ENCODE assay signal across 8 mouse cellular contexts in genomic region chr11:6292988-6293349, GRCm38 (mm10). TPM values are rescaled to one million over a fixed set of nuclear protein-coding genes. Genes with fewer than 3 reads are reported as not detected.
A peak's percentile ranks its signal among the peaks of the same experiment; 100 is the strongest.
DNase-seq lines count a peak whose midpoint lies in the region; ATAC-seq and TF ChIP-seq lines count a peak whose summit lies in the region.

No protein-coding gene starts in this region.

- peaks cover 0 to 17% of the 10 kb centered on the region in 2 experiments; a peak in 3 of 4 replicates for H3K4me1 ChIP-seq in heart, embryonic 14.5 days (ENCODE audit: control insufficient read depth in 2 of 2, insufficient read depth in 2 of 2, low read length in 2 of 2)
- H3K4me1 ChIP-seq in MEL (ENCODE audit: control insufficient read depth in 1 of 2, insufficient read depth in 2 of 2, low read length in 2 of 2) = peaks cover 18 to 20% of the 10 kb centered on the region in 2 experiments
- H3K4me1 ChIP-seq in hindbrain, embryonic 12.5 days = peaks cover 10% of the 10 kb centered on the region
- H3K4me1 ChIP-seq in midbrain, embryonic 10.5 days = peaks cover 13% of the 10 kb centered on the region

- no peak for TF ChIP-seq EP300 in MEL (IDR thresholded peaks at IDR 0.05; ENCODE audit: low read depth in 1 of 2, low read length in 2 of 2)

- TF ChIP-seq POLR2A in MEL (IDR thresholded peaks at IDR 0.05; ENCODE audit: control insufficient read depth in 1 of 2, insufficient read depth in 1 of 2, low read depth in 1 of 2, low read length in 2 of 2, poor library complexity in 1 of 2) = no peak

- DNase-seq in heart, adult 9 months (ENCODE audit: low spot score in 2 of 2) = no peak
- DNase-seq in MEL (ENCODE audit: low read depth, low spot score) = peak; percentile 25
- DNase-seq in midbrain, embryonic 10.5 days (ENCODE audit: low spot score) = no peak
- no peak for DNase-seq in ovary, postnatal 10 days (ENCODE audit: low spot score)
- no peak for DNase-seq in left cerebral cortex, postnatal 14 days (ENCODE audit: low spot score in 2 of 2)
- no peak for DNase-seq in thymus, postnatal 25 days

- no peaks in the 10 kb centered on the region for H3K9me3 ChIP-seq in heart, embryonic 14.5 days (ENCODE audit: control insufficient read depth, low read length)
- H3K9me3 ChIP-seq in MEL (replicated peaks; ENCODE audit: insufficient read depth, low read length) = no peaks in the 10 kb centered on the region
- no peaks in the 10 kb centered on the region for H3K9me3 ChIP-seq in hindbrain, embryonic 12.5 days (replicated peaks)
- no peaks in the 10 kb centered on the region for H3K9me3 ChIP-seq in midbrain, embryonic 10.5 days (replicated peaks)

- peak overlapping the region; percentile 97 to 98 for H3K27ac ChIP-seq in heart, embryonic 14.5 days (replicated peaks in 1 of 2; ENCODE audit: control insufficient read depth in 1 of 2, insufficient read depth in 1 of 2, low read depth in 2 of 2, low read length in 2 of 2)
- peak overlapping the region; percentile 55; the same call in 1 of the 2 replicates for H3K27ac ChIP-seq in MEL (ENCODE audit: control insufficient read depth, low read depth, low read length)
- no peak overlapping the region for H3K27ac ChIP-seq in hindbrain, embryonic 12.5 days
- H3K27ac ChIP-seq in midbrain, embryonic 10.5 days (replicated peaks) = no peak overlapping the region

- peaks cover 36% of the 10 kb centered on the region for H3K79me2 ChIP-seq in MEL (ENCODE audit: control insufficient read depth, insufficient read depth, low read length, poor library complexity)

- H3K4me3 ChIP-seq in heart, embryonic 14.5 days (ENCODE audit: control insufficient read depth in 1 of 2, insufficient read depth in 1 of 2, low read depth in 1 of 2, low read length in 2 of 2) = peak overlapping the region; percentile 61 to 78; a peak in 3 of 4 replicates
- peak overlapping the region; percentile 82 to 85 for H3K4me3 ChIP-seq in MEL (ENCODE audit: control insufficient read depth in 1 of 2, insufficient read depth in 1 of 2, low read depth in 2 of 2, low read length in 2 of 2)
- peak overlapping the region; percentile 83 for H3K4me3 ChIP-seq in hindbrain, embryonic 12.5 days
- H3K4me3 ChIP-seq in midbrain, embryonic 10.5 days = peak overlapping the region; percentile 74

- intact Hi-C loops in left cerebral cortex, postnatal 14 days (cut with DNase I) = no loop called here

- H3K36me3 ChIP-seq in heart, embryonic 14.5 days (ENCODE audit: control insufficient read depth, insufficient read depth, low read length) = peaks cover 12% of the 10 kb centered on the region
- peaks cover 12 to 39% of the 10 kb centered on the region in 2 experiments for H3K36me3 ChIP-seq in MEL (ENCODE audit: control insufficient read depth in 1 of 2, insufficient read depth in 2 of 2, low read length in 2 of 2)
- H3K36me3 ChIP-seq in hindbrain, embryonic 12.5 days = peaks cover 12% of the 10 kb centered on the region
- peaks cover 15% of the 10 kb centered on the region for H3K36me3 ChIP-seq in midbrain, embryonic 10.5 days

- WGBS in heart, embryonic 14.5 days = 88% methylated on average over 4 of the region's 4 CpGs
- 97% methylated on average over 4 of the region's 4 CpGs for WGBS in hindbrain, embryonic 12.5 days
- 96% methylated on average over 4 of the region's 4 CpGs for WGBS in midbrain, embryonic 10.5 days

- peak overlapping the region; percentile 69 for H3K4me2 ChIP-seq in heart, embryonic 14.5 days (ENCODE audit: low read length)
- H3K4me2 ChIP-seq in hindbrain, embryonic 12.5 days (replicated peaks) = peak overlapping the region; percentile 85

- TF ChIP-seq RAD21 in MEL (IDR thresholded peaks at IDR 0.05; ENCODE audit: low read depth, low read length) = no peak

- no peaks in the 10 kb centered on the region for H3K27me3 ChIP-seq in heart, embryonic 14.5 days (ENCODE audit: control insufficient read depth, insufficient read depth, low read length)
- no peaks in the 10 kb centered on the region for H3K27me3 ChIP-seq in MEL (ENCODE audit: control insufficient read depth in 1 of 2, insufficient read depth in 2 of 2, low read length in 2 of 2)
- no peaks in the 10 kb centered on the region for H3K27me3 ChIP-seq in hindbrain, embryonic 12.5 days
- peaks cover 10% of the 10 kb centered on the region for H3K27me3 ChIP-seq in midbrain, embryonic 10.5 days (ENCODE audit: low read depth, poor library complexity, severe bottlenecking)

- peak overlapping the region; percentile 87; the same call in 1 of the 2 replicates for H3K9ac ChIP-seq in heart, embryonic 14.5 days (ENCODE audit: low read length)
- H3K9ac ChIP-seq in MEL (ENCODE audit: control insufficient read depth, low read depth, low read length, poor library complexity, severe bottlenecking) = peak overlapping the region; percentile 49
- H3K9ac ChIP-seq in hindbrain, embryonic 12.5 days = no peak overlapping the region

- no peak for TF ChIP-seq CTCF in MEL (IDR thresholded peaks at IDR 0.05 in 2 of 3, conservative IDR thresholded peaks at IDR 0.05 in 1 of 3; ENCODE audit: control insufficient read depth in 1 of 3, insufficient read depth in 1 of 3, low read depth in 2 of 3, low read length in 3 of 3, poor library complexity in 1 of 3, severe bottlenecking in 1 of 3)

- no peak for ATAC-seq in heart, embryonic 14.5 days (ENCODE audit: insufficient number of reproducible peaks, insufficient read depth, low FRiP score, low read depth)
- no peak for ATAC-seq in hindbrain, embryonic 12.5 days (ENCODE audit: low FRiP score)

TF ChIP-seq in MEL, 35 proteins besides CTCF, POLR2A, EP300 and RAD21:
- TF ChIP-seq MAX (IDR thresholded peaks at IDR 0.05; ENCODE audit: low read length) = no peak
- TF ChIP-seq MYC (IDR thresholded peaks at IDR 0.05; ENCODE audit: low read depth, low read length) = no peak
- no peak for TF ChIP-seq ZNF384 (IDR thresholded peaks at IDR 0.05; ENCODE audit: low read depth, low read length)
- TF ChIP-seq SIN3A (IDR thresholded peaks at IDR 0.05; ENCODE audit: low read length) = no peak
- TF ChIP-seq GATA1 (IDR thresholded peaks at IDR 0.05; ENCODE audit: low read depth, low read length) = no peak
- TF ChIP-seq MEF2A (IDR thresholded peaks at IDR 0.05; ENCODE audit: extremely low read depth, insufficient replicate concordance, low read depth, low read length, poor library complexity, severe bottlenecking) = no peak
- TF ChIP-seq ZMIZ1 (IDR thresholded peaks at IDR 0.05; ENCODE audit: low read depth, low read length) = no peak
- no peak for TF ChIP-seq MYB (IDR thresholded peaks at IDR 0.05; ENCODE audit: low read depth, low read length)
- TF ChIP-seq TAL1 (IDR thresholded peaks at IDR 0.05; ENCODE audit: low read length) = no peak
- TF ChIP-seq SMC3 (IDR thresholded peaks at IDR 0.05; ENCODE audit: low read depth, low read length) = no peak
- TF ChIP-seq UBTF (IDR thresholded peaks at IDR 0.05; ENCODE audit: borderline replicate concordance, insufficient read depth, low read depth, low read length) = no peak
- no peak for TF ChIP-seq POLR2AphosphoS5 (IDR thresholded peaks at IDR 0.05; ENCODE audit: borderline replicate concordance, low read depth, low read length)
- no peak for TF ChIP-seq ZKSCAN1 (IDR thresholded peaks at IDR 0.05; ENCODE audit: low read depth, low read length)
- no peak for TF ChIP-seq USF1 (IDR thresholded peaks at IDR 0.05; ENCODE audit: low read depth, low read length)

RNA-seq across cellular contexts. Expression of gene Ogdh, which starts 1.5 kb away (rescaled TPM):
- polyA plus RNA-seq in heart, embryonic 14.5 days (2014; fragmentation: Nextera tagmentation; extraction: Ambion mirVana) = 245 and 289 TPM in 2 replicates
- total RNA-seq in MEL (2012; rRNA removed) = 91.8 and 93.7 TPM in 2 replicates
- polyA plus RNA-seq in MEL (2012; ENCODE audit: insufficient read depth in 1 of 2, insufficient read length in 2 of 2, low read depth in 1 of 2, low replicate concordance in 2 of 2, missing spikeins in 1 of 2) = 100 to 1,000 TPM in 1 of 2 experiments, 10 to 100 TPM in 1; 94.9 to 118 TPM
- 100 and 101 TPM in 2 replicates for polyA plus RNA-seq in hindbrain, embryonic 12.5 days (2016; fragmentation: Nextera tagmentation; extraction: Ambion mirVana)
- polyA plus RNA-seq in midbrain, embryonic 10.5 days (2016; fragmentation: Nextera tagmentation; extraction: Ambion mirVana) = 107 and 111 TPM in 2 replicates
- total RNA-seq in left cerebral cortex, postnatal 14 days (2021) = 100 to 1,000 TPM; 248 to 260 TPM

RNA-seq across cellular contexts. Expression of gene Tmed4, which starts 18.3 kb away (rescaled TPM):
- 90.6 and 92.2 TPM in 2 replicates for polyA plus RNA-seq in heart, embryonic 14.5 days (2014; fragmentation: Nextera tagmentation; extraction: Ambion mirVana)
- 47.8 and 60.9 TPM in 2 replicates for total RNA-seq in MEL (2012; rRNA removed)
- polyA plus RNA-seq in MEL (2012; ENCODE audit: insufficient read depth in 1 of 2, insufficient read length in 2 of 2, low read depth in 1 of 2, low replicate concordance in 2 of 2, missing spikeins in 1 of 2) = 10 to 100 TPM in 1 of 2 experiments, not detected in 1; 66.5 TPM
- polyA plus RNA-seq in hindbrain, embryonic 12.5 days (2016; fragmentation: Nextera tagmentation; extraction: Ambion mirVana) = 140 and 144 TPM in 2 replicates
- 131 and 140 TPM in 2 replicates for polyA plus RNA-seq in midbrain, embryonic 10.5 days (2016; fragmentation: Nextera tagmentation; extraction: Ambion mirVana)
- total RNA-seq in left cerebral cortex, postnatal 14 days (2021) = 10 to 100 TPM; 78.2 to 81.7 TPM

RNA-seq across cellular contexts. Expression of gene Ddx56, which starts 25.4 kb away (rescaled TPM):
- polyA plus RNA-seq in heart, embryonic 14.5 days (2014; fragmentation: Nextera tagmentation; extraction: Ambion mirVana) = 50.9 and 55.0 TPM in 2 replicates
- total RNA-seq in MEL (2012; rRNA removed) = 178 and 201 TPM in 2 replicates
- polyA plus RNA-seq in MEL (2012; ENCODE audit: insufficient read depth in 1 of 2, insufficient read length in 2 of 2, low read depth in 1 of 2, low replicate concordance in 2 of 2, missing spikeins in 1 of 2) = 100 to 1,000 TPM in 1 of 2 experiments, not detected in 1; 138 TPM
- polyA plus RNA-seq in hindbrain, embryonic 12.5 days (2016; fragmentation: Nextera tagmentation; extraction: Ambion mirVana) = 80.5 and 83.0 TPM in 2 replicates
- 117 and 126 TPM in 2 replicates for polyA plus RNA-seq in midbrain, embryonic 10.5 days (2016; fragmentation: Nextera tagmentation; extraction: Ambion mirVana)
- total RNA-seq in left cerebral cortex, postnatal 14 days (2021) = 10 to 100 TPM; 46.2 to 47.3 TPM

Comparison
In these comparisons a context has a peak if more than half of its experiments do, and no peak if none do; other contexts are left out.
1. H3K27ac ChIP-seq: peak in heart, embryonic 14.5 days (2 of 2) and MEL (single experiment); none in hindbrain, embryonic 12.5 days (single experiment) and midbrain, embryonic 10.5 days (single experiment).
2. Peak in every context shown above with its lines, with median percentiles within 50 percentile points of each other: H3K4me3 ChIP-seq.